Mouse (Mus musculus): ENCODE measurements at regions not wholly inside any gene's neighbourhood (a gene's known extent, or its start where the extent isn't known, plus 50 kb on each side); places are given as distances from the start of the nearest gene placed in this dataset.
A peak's percentile ranks its signal among the peaks of the same experiment; 100 is the strongest.

GRCm38 (mm10) chr17:84129204-84129603 is 58.5 kb downstream of the Zfp36l2 start:
- no peak for DNase-seq (ENCODE audit: low spot score in 2 of 2)

DNA sequence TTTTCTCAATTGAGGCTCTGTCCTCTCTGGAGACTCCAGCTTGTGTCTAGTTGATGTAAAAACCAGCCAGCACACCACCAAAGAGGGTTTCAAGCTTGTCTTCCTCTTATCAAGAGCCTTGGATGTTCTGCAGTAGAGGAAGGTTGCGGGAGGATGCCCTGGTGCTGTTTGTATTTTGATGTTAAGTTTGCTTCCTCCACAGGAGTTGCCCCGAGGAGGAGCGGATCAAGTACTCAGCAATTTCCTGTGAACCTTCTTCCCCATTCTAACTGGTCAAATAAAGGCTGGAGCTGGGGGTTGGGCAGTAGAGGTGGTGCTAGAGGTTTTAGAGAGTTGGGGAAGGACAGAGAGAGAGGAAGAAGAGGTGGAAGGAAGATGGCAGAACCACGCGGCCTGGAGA is 59.5 kb downstream of the Zfp36l2 start:
- no peak for DNase-seq (ENCODE audit: low spot score in 2 of 2)

- DNase-seq (ENCODE audit: low spot score in 2 of 2) = no peak
These were observed 61.6 kb downstream of the Zfp36l2 start for GRCm38 (mm10) chr17:84126168-84126567.

- DNase-seq (ENCODE audit: low spot score in 2 of 2) = no peak
These were observed 64.6 kb downstream of the Zfp36l2 start for GRCm38 (mm10) chr17:84123161-84123560.

- DNase-seq (ENCODE audit: low spot score in 2 of 2) = no peak
These were observed 65.1 kb downstream of the Zfp36l2 start for GRCm38 (mm10) chr17:84122486-84123131.

DNA sequence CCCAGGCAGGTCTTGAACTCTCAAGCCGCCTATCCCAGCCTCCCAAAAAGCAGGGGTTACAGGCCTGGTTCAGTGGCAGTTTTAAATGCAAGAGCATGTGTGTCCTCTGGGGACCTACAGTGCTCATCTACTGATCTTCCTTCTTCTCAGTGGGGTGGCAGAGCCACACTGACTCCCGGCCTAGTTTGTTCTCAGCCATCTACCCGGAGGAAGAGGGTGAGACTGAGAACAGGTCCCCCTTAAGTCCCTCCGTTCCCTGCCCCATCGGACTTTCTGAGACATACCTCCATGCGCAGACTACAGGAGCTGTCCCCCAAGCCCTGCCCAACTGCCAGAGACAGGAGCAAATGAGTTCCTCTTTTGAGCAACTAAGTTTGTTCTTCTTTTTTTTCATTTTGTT is 66.5 kb downstream of the Zfp36l2 start:
- no peak for DNase-seq (ENCODE audit: low spot score in 2 of 2)

GRCm38 (mm10) chr17:84119221-84120017 is 68.3 kb downstream of the Zfp36l2 start:
- no peak for DNase-seq (ENCODE audit: low spot score in 2 of 2)

GRCm38 (mm10) chr17:84118781-84119180 is 69.0 kb downstream of the Zfp36l2 start:
- DNase-seq (ENCODE audit: low spot score in 2 of 2) = no peak

- no peak for DNase-seq (ENCODE audit: low spot score in 2 of 2)
These were observed 69.5 kb downstream of the Zfp36l2 start for GRCm38 (mm10) chr17:84118271-84118670.

DNA sequence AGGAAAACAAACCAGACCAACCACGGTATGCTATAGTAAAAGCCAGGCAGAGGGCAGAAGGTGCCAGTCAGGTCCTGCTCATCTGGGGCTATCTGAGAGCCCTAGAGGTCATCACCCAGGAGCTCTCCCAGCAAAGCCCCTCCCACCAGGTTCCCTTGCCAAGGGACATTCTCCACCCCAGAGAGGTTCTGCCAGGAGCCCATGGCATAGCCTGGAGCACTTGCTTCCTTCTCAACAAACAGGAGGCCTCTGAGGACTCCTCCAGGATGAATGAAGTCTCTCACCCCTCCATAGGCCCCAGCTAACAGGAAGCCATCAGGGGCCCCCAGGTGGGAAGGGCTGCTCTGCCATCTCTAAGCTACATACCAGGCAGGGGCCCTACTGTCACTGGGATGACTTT is 70.0 kb downstream of the Zfp36l2 start:
- no peak for DNase-seq (ENCODE audit: low spot score in 2 of 2)

GRCm38 (mm10) chr17:84116340-84117279 is 71.1 kb downstream of the Zfp36l2 start:
- DNase-seq (ENCODE audit: low spot score in 2 of 2) = no peak

- no peak for DNase-seq (ENCODE audit: low spot score in 2 of 2)
These were observed 71.8 kb downstream of the Zfp36l2 start for GRCm38 (mm10) chr17:84115957-84116339.

DNA sequence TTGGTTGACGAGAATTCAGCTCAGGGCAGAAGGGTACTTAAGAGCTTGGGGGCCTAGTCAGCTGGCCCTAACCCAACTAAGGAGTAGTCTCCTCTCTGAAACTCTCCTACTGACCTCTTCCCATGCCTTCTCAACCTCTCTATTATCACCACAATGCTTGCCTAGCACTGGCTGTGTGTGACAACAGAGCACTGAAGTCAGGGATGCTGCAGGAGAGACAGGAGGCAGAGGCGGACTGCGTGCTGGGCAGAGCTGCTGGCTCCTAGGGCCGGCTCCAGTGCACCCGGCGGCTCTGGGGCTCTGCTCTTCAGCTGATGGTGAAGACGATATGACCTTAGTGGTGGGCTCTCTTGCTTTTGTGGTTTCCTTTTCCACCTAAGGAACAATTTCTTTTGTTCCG is 72.6 kb downstream of the Zfp36l2 start:
- DNase-seq (ENCODE audit: low spot score in 2 of 2) = no peak

DNA sequence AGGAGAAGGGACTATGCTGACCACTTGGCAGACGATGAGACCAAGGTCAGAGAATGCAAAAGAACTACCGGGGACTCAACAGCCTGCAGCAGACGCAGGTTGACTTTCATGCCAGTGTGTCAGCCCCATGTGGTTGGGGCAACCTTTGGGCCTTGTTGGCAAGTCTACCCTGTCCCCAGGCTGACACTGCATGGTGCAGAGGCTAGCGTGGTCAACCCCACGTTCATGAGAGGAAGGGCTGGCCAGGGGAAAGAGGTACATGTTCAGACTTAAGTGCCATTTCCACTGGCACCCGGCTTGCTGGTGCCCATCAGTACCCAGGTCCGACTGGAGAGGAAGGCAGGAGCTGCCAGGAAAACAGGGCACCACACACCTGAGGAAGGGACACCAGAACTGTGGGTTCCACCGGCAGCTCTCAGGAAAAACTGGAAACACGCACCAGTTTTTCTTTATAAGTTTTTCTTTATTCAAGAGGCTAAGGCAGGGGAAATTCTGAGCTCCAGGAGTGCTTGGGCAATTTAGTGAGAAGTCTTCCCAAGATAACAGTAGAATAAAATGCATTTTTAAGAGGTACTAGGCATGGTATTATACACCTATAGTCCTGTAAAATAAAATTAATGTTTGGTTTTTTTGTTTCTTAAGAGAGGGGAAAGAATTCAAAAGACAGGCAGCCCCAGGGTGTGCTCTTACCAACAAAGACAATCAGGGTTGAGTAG is 73.3 kb downstream of the Zfp36l2 start:
- no peak for DNase-seq (ENCODE audit: low spot score in 2 of 2)

GRCm38 (mm10) chr17:84113608-84114278 is 74.0 kb downstream of the Zfp36l2 start:
- peak; percentile 69 to 76 for DNase-seq (ENCODE audit: low spot score in 2 of 2)

DNA sequence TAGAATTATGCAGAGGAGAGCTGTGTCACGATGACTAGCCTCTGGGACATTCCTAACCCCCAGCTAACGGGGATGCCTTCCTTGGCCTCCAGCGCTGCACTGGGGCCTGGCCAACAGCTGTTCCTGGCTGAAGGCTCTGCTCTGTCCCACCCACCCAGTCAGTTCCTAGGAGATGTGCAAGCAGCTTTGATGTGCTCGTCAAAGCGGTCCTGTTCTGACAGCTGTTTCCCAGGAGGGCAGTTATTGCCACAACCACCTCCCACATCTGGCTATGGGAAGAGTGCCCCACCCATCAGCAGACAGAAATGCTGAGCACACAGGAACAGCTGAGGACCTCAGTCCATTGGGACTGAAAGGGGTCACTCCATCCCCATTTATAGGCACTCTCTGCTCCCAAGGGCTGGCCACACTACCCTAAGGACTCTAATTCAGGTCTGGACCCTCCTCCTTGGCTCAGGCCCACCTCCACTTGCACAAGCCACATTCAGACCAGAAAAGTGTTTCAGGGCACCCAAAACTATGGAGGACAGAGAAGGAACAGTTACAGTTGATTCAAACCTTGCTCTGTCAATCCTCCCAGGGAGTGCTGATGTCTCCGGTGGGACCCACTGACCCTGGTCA is 75.2 kb downstream of the Zfp36l2 start:
- DNase-seq (ENCODE audit: low spot score in 2 of 2) = peak; percentile 68 to 74

- no peak for DNase-seq (ENCODE audit: low spot score in 2 of 2)
These were observed 75.9 kb downstream of the Zfp36l2 start for GRCm38 (mm10) chr17:84111787-84112370.

GRCm38 (mm10) chr17:84110945-84111344 is 76.8 kb downstream of the Zfp36l2 start:
- no peak for DNase-seq (ENCODE audit: low spot score in 2 of 2)

GRCm38 (mm10) chr17:84110000-84110695 is 77.6 kb downstream of the Zfp36l2 start:
- DNase-seq (ENCODE audit: low spot score in 2 of 2) = peak; percentile 46 to 50

Data from gastrocnemius, adult 8-10 months (tissue).